Mouse (Mus musculus) MEL (cell line): ENCODE data around the gene Gm12184. TPM values are rescaled to one million over a fixed set of nuclear protein-coding genes. Genes with fewer than 3 reads are reported as not detected.
A peak's percentile ranks its signal among the peaks of the same experiment; 100 is the strongest.

ENCODE experiments used
- DNase-seq: peaks from one replicate; pipeline ENCODE4 v3.0.0; 2011; ENCODE audit warnings: low read depth, low spot score
- H3K27ac ChIP-seq: 2 replicates; pipeline ENCODE4 v1.5.1; 2012; ENCODE audit warnings: low read depth, mild to moderate bottlenecking, control low read depth, low read length, moderate library complexity; ENCODE audit not compliant: control insufficient read depth
- H3K27me3 ChIP-seq, 2 experiments: fragments of 150-350 bp in 1 of 2; sonication (generic) in 1 of 2; 2 replicates each; pipeline ENCODE4 v1.6.1; 2012; ENCODE audit warnings: low read length in 2 of 2, mild to moderate bottlenecking in 2 of 2, improper control_type of control experiment in 1 of 2, moderate library complexity in 1 of 2; ENCODE audit not compliant: insufficient read depth in 2 of 2, control insufficient read depth in 1 of 2
- H3K36me3 ChIP-seq, 2 experiments: 2 replicates each; pipeline ENCODE4 v1.6.1; 2012 to 2014; ENCODE audit warnings: low read length in 2 of 2, improper control_type of control experiment in 1 of 2, inconsistent platforms in 1 of 2, mild to moderate bottlenecking in 1 of 2; ENCODE audit not compliant: insufficient read depth in 2 of 2, control insufficient read depth in 1 of 2
- H3K4me1 ChIP-seq, 2 experiments: fragments of 150-350 bp in 1 of 2; sonication (generic) in 1 of 2; 2 replicates each; pipeline ENCODE4 v1.6.1; 2012; ENCODE audit warnings: low read length in 2 of 2, improper control_type of control experiment in 1 of 2, mild to moderate bottlenecking in 1 of 2; ENCODE audit not compliant: insufficient read depth in 2 of 2, control insufficient read depth in 1 of 2
- H3K4me3 ChIP-seq, 2 experiments: fragments of 150-350 bp in 1 of 2; sonication (generic) in 1 of 2; 2 replicates each; pipeline ENCODE4 v1.5.1; 2012; ENCODE audit warnings: low read depth in 2 of 2, low read length in 2 of 2, mild to moderate bottlenecking in 2 of 2, moderate library complexity in 2 of 2, control low read depth in 1 of 2, improper control_type of control experiment in 1 of 2; ENCODE audit not compliant: control insufficient read depth in 1 of 2, insufficient read depth in 1 of 2
- H3K79me2 ChIP-seq: 2 replicates; pipeline ENCODE4 v1.6.1; 2012; ENCODE audit warnings: mild to moderate bottlenecking, low read length, moderate library complexity; ENCODE audit not compliant: control insufficient read depth, poor library complexity, insufficient read depth
- H3K9ac ChIP-seq: 2 replicates; pipeline ENCODE4 v1.6.1; 2012; ENCODE audit warnings: low read depth, mild to moderate bottlenecking, control low read depth, low read length, moderate library complexity; ENCODE audit not compliant: control insufficient read depth, poor library complexity, severe bottlenecking
- H3K9me3 ChIP-seq: fragments of 150-350 bp; sonication (generic); replicated peaks from 2 replicates; pipeline ENCODE4 v1.6.1; 2012; ENCODE audit warnings: mild to moderate bottlenecking, low read length, improper control_type of control experiment, moderate library complexity; ENCODE audit not compliant: insufficient read depth
- BHLHE40 ChIP-seq: IDR thresholded peaks from 2 replicates; pipeline ENCODE4 v1.6.1; 2012; ENCODE audit warnings: low read depth, mild to moderate bottlenecking, inconsistent platforms, low read length, improper control_type of control experiment, borderline replicate concordance
- CHD1 ChIP-seq: IDR thresholded peaks from 2 replicates; pipeline ENCODE4 v1.6.1; 2012; ENCODE audit warnings: low read depth, mild to moderate bottlenecking, inconsistent platforms, low read length, improper control_type of control experiment
- CHD2 ChIP-seq: IDR thresholded peaks from 2 replicates; pipeline ENCODE4 v1.6.1; 2011; ENCODE audit warnings: low read length, improper control_type of control experiment
- CTCF ChIP-seq, 3 experiments: IDR thresholded peaks in 2 of 3; conservative IDR thresholded peaks in 1 of 3; 2 replicates each; pipeline ENCODE4 v1.5.1; 2011 to 2012; ENCODE audit warnings: low read length in 3 of 3, low read depth in 2 of 3, mild to moderate bottlenecking in 2 of 3, improper control_type of control experiment in 1 of 3, inconsistent platforms in 1 of 3, mixed read lengths in 1 of 3, moderate library complexity in 1 of 3; ENCODE audit not compliant: control insufficient read depth in 1 of 3, insufficient read depth in 1 of 3, poor library complexity in 1 of 3, severe bottlenecking in 1 of 3
- E2F4 ChIP-seq: IDR thresholded peaks from 2 replicates; pipeline ENCODE4 v1.6.1; 2011; ENCODE audit warnings: low read depth, low read length, improper control_type of control experiment, borderline replicate concordance
- ELF1 ChIP-seq: IDR thresholded peaks from 2 replicates; pipeline ENCODE4 v1.6.1; 2014; ENCODE audit warnings: low read depth, mild to moderate bottlenecking, inconsistent platforms, low read length, improper control_type of control experiment, moderate library complexity
- EP300 ChIP-seq, 2 experiments: IDR thresholded peaks; 2 replicates each; pipeline ENCODE4 v1.6.1; 2011; ENCODE audit warnings: improper control_type of control experiment in 2 of 2, low read length in 2 of 2, low read depth in 1 of 2, mild to moderate bottlenecking in 1 of 2
- ETS1 ChIP-seq: IDR thresholded peaks from 2 replicates; pipeline ENCODE4 v1.6.1; 2012; ENCODE audit warnings: low read depth, mild to moderate bottlenecking, inconsistent platforms, low read length, improper control_type of control experiment, moderate library complexity
- GABPA ChIP-seq: IDR thresholded peaks from 2 replicates; pipeline ENCODE4 v1.6.1; 2012; ENCODE audit warnings: low read depth, mild to moderate bottlenecking, inconsistent platforms, low read length, improper control_type of control experiment, moderate library complexity
- GATA1 ChIP-seq: IDR thresholded peaks from 2 replicates; pipeline ENCODE4 v1.6.1; 2011; ENCODE audit warnings: low read depth, low read length, improper control_type of control experiment
- HCFC1 ChIP-seq: IDR thresholded peaks from 2 replicates; pipeline ENCODE4 v1.6.1; 2012; ENCODE audit warnings: low read depth, mild to moderate bottlenecking, inconsistent platforms, low read length, improper control_type of control experiment, moderate library complexity
- JUND ChIP-seq: IDR thresholded peaks from 2 replicates; pipeline ENCODE4 v1.6.1; 2011; ENCODE audit warnings: low read depth, mild to moderate bottlenecking, improper control_type of control experiment, low read length
- MAFK ChIP-seq: IDR thresholded peaks from 2 replicates; pipeline ENCODE4 v1.6.1; 2011; ENCODE audit warnings: low read depth, mild to moderate bottlenecking, low read length, improper control_type of control experiment, borderline replicate concordance
- MAX ChIP-seq: IDR thresholded peaks from 2 replicates; pipeline ENCODE4 v1.6.1; 2011; ENCODE audit warnings: low read length, improper control_type of control experiment
- MAZ ChIP-seq: IDR thresholded peaks from 2 replicates; pipeline ENCODE4 v1.6.1; 2012; ENCODE audit warnings: low read depth, mild to moderate bottlenecking, inconsistent platforms, low read length, improper control_type of control experiment
- MEF2A ChIP-seq: IDR thresholded peaks from 2 replicates; pipeline ENCODE4 v1.6.1; 2014; ENCODE audit warnings: low read depth, mild to moderate bottlenecking, inconsistent platforms, low read length, improper control_type of control experiment; ENCODE audit not compliant: poor library complexity, insufficient replicate concordance, severe bottlenecking; ENCODE audit errors: extremely low read depth
- MXI1 ChIP-seq: IDR thresholded peaks from 2 replicates; pipeline ENCODE4 v1.6.1; 2011; ENCODE audit warnings: mild to moderate bottlenecking, low read depth, low read length, improper control_type of control experiment
- MYB ChIP-seq: IDR thresholded peaks from 2 replicates; pipeline ENCODE4 v1.6.1; 2011; ENCODE audit warnings: mild to moderate bottlenecking, low read depth, low read length, improper control_type of control experiment
- MYC ChIP-seq: IDR thresholded peaks from 2 replicates; pipeline ENCODE4 v1.6.1; 2011; ENCODE audit warnings: low read depth, mild to moderate bottlenecking, low read length, improper control_type of control experiment, moderate library complexity
- NELFE ChIP-seq: IDR thresholded peaks from 2 replicates; pipeline ENCODE4 v1.6.1; 2011; ENCODE audit warnings: low read depth, low read length, improper control_type of control experiment
- POLR2A ChIP-seq, 2 experiments: IDR thresholded peaks; 2 replicates each; pipeline ENCODE4 v1.6.1; 2011 to 2012; ENCODE audit warnings: low read length in 2 of 2, mild to moderate bottlenecking in 2 of 2, control low read depth in 1 of 2, improper control_type of control experiment in 1 of 2, low read depth in 1 of 2, moderate library complexity in 1 of 2; ENCODE audit not compliant: control insufficient read depth in 1 of 2, insufficient read depth in 1 of 2, poor library complexity in 1 of 2
- POLR2AphosphoS5 ChIP-seq: IDR thresholded peaks from 2 replicates; pipeline ENCODE4 v1.6.1; 2012; ENCODE audit warnings: low read depth, borderline replicate concordance, mild to moderate bottlenecking, inconsistent platforms, low read length, moderate library complexity, mixed read lengths
- RAD21 ChIP-seq: IDR thresholded peaks from 2 replicates; pipeline ENCODE4 v1.6.1; 2011; ENCODE audit warnings: mild to moderate bottlenecking, low read depth, low read length, improper control_type of control experiment
- SIN3A ChIP-seq: IDR thresholded peaks from 2 replicates; pipeline ENCODE4 v1.6.1; 2012; ENCODE audit warnings: low read length, improper control_type of control experiment, inconsistent platforms
- SMC3 ChIP-seq: IDR thresholded peaks from 2 replicates; pipeline ENCODE4 v1.6.1; 2011; ENCODE audit warnings: low read depth, low read length, improper control_type of control experiment
- TAL1 ChIP-seq: IDR thresholded peaks from 2 replicates; pipeline ENCODE4 v1.6.1; 2012; ENCODE audit warnings: mild to moderate bottlenecking, inconsistent platforms, low read length, moderate library complexity, mixed read lengths
- TCF12 ChIP-seq: IDR thresholded peaks from 2 replicates; pipeline ENCODE4 v1.6.1; 2014; ENCODE audit warnings: low read depth, mild to moderate bottlenecking, inconsistent platforms, low read length, improper control_type of control experiment, moderate library complexity
- USF1 ChIP-seq: IDR thresholded peaks from 2 replicates; pipeline ENCODE4 v1.6.1; 2014; ENCODE audit warnings: low read depth, mild to moderate bottlenecking, inconsistent platforms, low read length, improper control_type of control experiment, moderate library complexity
- USF2 ChIP-seq, 2 experiments: IDR thresholded peaks; 2 replicates each; pipeline ENCODE4 v1.6.1; 2011 to 2012; ENCODE audit warnings: improper control_type of control experiment in 2 of 2, low read length in 2 of 2, borderline replicate concordance in 1 of 2, inconsistent platforms in 1 of 2, low read depth in 1 of 2, mild to moderate bottlenecking in 1 of 2; ENCODE audit not compliant: insufficient read depth in 1 of 2
- ZC3H11A ChIP-seq: IDR thresholded peaks from 2 replicates; pipeline ENCODE4 v1.6.1; 2012; ENCODE audit warnings: low read depth, mild to moderate bottlenecking, inconsistent platforms, low read length, improper control_type of control experiment
- ZKSCAN1 ChIP-seq: IDR thresholded peaks from 2 replicates; pipeline ENCODE4 v1.6.1; 2012; ENCODE audit warnings: low read depth, mild to moderate bottlenecking, inconsistent platforms, low read length, improper control_type of control experiment, moderate library complexity
- polyA plus RNA-seq, 2 experiments: library from polyadenylated mRNA; stranded (reverse) in 1 of 2; unstranded in 1 of 2; fragments of >175 nt in 1 of 2; fragments of >200 nt in 1 of 2; gene quantifications; 2 replicates each; pipeline versions ENCODE4 v1.2.1 to v1.2.4; 2012; ENCODE audit warnings: low replicate concordance in 2 of 2, low read depth in 1 of 2; ENCODE audit not compliant: insufficient read length in 2 of 2, insufficient read depth in 1 of 2, missing spikeins in 1 of 2
- total RNA-seq: library from RNA; depleted of rRNA; stranded (reverse); fragments of 300-350 nt; gene quantifications from 2 replicates; pipeline ENCODE4 v1.2.3, GENCODE M21; 2012

Gene Gm12184
- total and polyA plus RNA-seq, 3 experiments: 10.9 to 15.3 TPM; not detected in 1

DNA sequence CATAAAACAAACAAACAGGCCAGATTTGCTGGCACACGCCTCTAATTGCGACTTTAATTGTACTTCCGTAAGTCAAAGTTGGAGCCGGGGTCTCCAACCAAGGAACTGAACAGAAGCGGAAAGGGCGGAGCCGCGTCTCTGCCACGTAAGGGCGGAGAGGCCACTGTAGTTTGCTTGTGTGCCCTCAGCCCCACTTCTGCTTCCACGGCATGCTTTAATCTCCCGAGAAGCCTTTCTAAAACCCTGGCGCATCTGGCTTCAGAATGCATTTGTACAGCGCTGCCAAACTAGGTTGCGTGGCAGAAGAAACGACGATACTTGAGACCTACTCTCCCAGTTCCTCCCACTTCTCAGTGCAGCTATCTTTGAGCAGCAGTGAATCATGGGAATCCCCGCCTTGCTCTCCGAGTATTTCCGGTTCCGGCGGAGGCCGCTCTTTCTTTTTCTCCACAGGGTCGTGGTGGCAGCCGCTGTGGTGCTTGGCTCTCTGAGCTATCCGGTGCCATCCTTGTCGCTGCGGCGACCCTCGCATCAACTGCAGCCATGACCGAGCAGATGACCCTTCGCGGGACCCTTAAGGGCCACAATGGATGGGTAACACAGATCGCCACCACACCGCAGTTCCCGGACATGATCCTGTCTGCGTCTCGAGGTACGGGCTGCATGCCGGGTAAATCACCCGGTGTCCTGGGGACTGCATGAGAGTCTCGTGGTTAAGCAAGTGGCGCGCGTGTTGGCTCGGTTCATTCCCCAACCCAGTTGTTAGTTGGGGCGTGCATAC is 26.3 kb downstream of the Gm12184 start, which contains the start of gene Rack1 (continued):
- TF ChIP-seq SMC3 (no peak), POLR2AphosphoS5 (peak; percentile 92; the same call in 1 of the 2 replicates), E2F4 (no peak; the same call in 1 of the 2 replicates)

DNA sequence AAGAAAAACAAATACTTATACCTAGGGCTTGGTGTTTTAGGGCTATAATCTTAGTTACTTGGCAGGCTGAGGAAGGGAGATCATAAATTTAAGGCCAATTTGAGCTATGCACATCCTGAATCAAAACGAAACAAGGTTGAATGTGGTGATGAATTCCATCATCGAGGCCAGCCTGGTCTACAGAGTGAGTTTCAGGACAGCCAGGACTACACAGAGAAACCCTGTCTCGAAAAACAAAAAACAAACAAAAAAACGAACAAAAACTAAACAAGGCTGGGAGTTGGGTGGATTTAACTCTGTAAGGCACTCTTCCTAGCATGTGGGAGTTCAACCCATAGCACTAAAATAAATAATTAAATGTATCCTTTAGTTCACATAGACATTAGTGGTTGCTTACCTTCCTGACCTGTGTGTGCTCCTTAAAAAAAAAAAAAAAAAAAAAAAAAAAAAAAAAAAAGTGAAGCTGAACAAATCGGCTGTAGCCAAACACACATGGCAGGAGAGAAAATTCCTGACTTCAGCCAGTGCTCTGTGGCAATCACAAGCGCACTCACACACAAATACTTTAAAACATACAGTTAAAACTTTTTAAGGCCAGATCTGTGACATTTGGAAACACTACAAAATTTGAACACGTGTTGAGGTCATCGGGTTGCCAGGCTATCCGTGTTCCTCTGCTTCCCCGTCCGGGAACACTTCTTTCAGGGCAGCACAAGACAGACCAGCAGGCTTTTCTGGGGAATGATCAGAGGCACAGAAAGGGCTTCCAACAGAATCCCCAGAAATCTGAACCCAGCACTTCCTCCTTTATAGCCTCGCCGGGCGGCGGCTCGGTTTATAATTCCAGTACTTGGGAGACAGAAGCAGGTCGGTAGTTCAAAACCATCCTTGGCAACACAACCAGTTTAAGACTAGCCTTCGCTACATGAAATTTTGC is 27.2 kb downstream of the Gm12184 start:
- H3K4me3 ChIP-seq: peak overlapping the region; percentile 78 to 96
- H3K9ac ChIP-seq: peak overlapping the region; percentile 97
- peaks cover 2 to 31% of the 10 kb centered on the region in 2 experiments; a peak in 3 of 4 replicates for H3K4me1 ChIP-seq
- H3K36me3 ChIP-seq: peaks cover 31 to 37% of the 10 kb centered on the region in 2 experiments
- no peaks in the 10 kb centered on the region for H3K27me3 ChIP-seq
- peak overlapping the region; percentile 96 for H3K27ac ChIP-seq
- no peaks in the 10 kb centered on the region for H3K9me3 ChIP-seq
- DNase-seq: peak; percentile 65
- peaks cover 55% of the 10 kb centered on the region for H3K79me2 ChIP-seq
- TF ChIP-seq TAL1: no peak
- no peak for TF ChIP-seq ZC3H11A
- no peak for TF ChIP-seq MEF2A
- no peak for TF ChIP-seq CTCF (IDR thresholded peaks at IDR 0.05 in 2 of 3, conservative IDR thresholded peaks at IDR 0.05 in 1 of 3; ENCODE audit: control insufficient read depth in 1 of 3, insufficient read depth in 1 of 3, low read depth in 2 of 3, low read length in 3 of 3, poor library complexity in 1 of 3, severe bottlenecking in 1 of 3)
- TF ChIP-seq POLR2AphosphoS5: no peak
- no peak for TF ChIP-seq RAD21
- TF ChIP-seq CHD1: peak; percentile 92
- TF ChIP-seq MXI1: peak; percentile 79; the same call in 1 of the 2 replicates
- TF ChIP-seq JUND: no peak
- TF ChIP-seq SIN3A: no peak
- peak; percentile 13; the same call in 1 of the 2 replicates for TF ChIP-seq ZKSCAN1
- no peak for TF ChIP-seq MAFK
- no peak for TF ChIP-seq NELFE
- no peak for TF ChIP-seq POLR2A (IDR thresholded peaks at IDR 0.05; ENCODE audit: control insufficient read depth in 1 of 2, insufficient read depth in 1 of 2, low read depth in 1 of 2, low read length in 2 of 2, poor library complexity in 1 of 2)
- peak; percentile 92; the same call in 1 of the 2 replicates for TF ChIP-seq MYC
- no peak for TF ChIP-seq HCFC1
- peak; percentile 31; the same call in 1 of the 2 replicates for TF ChIP-seq ETS1
- TF ChIP-seq EP300 (IDR thresholded peaks at IDR 0.05; ENCODE audit: low read depth in 1 of 2, low read length in 2 of 2): no peak
- no peak for TF ChIP-seq CHD2
- TF ChIP-seq MAZ: no peak
- TF ChIP-seq MYB: no peak
- TF ChIP-seq USF2 (IDR thresholded peaks at IDR 0.05; ENCODE audit: borderline replicate concordance in 1 of 2, insufficient read depth in 1 of 2, low read depth in 1 of 2, low read length in 2 of 2): no peak
- no peak for TF ChIP-seq SMC3
- peak; percentile 15; the same call in 1 of the 2 replicates for TF ChIP-seq USF1
- no peak for TF ChIP-seq ELF1
- no peak for TF ChIP-seq TCF12
- no peak for TF ChIP-seq BHLHE40
- no peak for TF ChIP-seq GATA1
- no peak; the same call in 1 of the 2 replicates for TF ChIP-seq GABPA
- TF ChIP-seq MAX: peak; percentile 75
